Mouse (Mus musculus) adrenal gland, postnatal 14 days (tissue): Measurements from ENCODE around the gene Slc18b1. TPM values are rescaled to one million over a fixed set of nuclear protein-coding genes. Genes with fewer than 3 reads are reported as not detected.

Source experiments
- DNase-seq: peaks from one replicate; pipeline ENCODE4 v3.0.0; 2021; ENCODE audit warnings: mixed read lengths
- total RNA-seq: library from RNA; stranded (reverse); gene quantifications from 2 replicates; pipeline ENCODE4 v1.2.3, GENCODE M21; 2021

Gene Slc18b1
- total RNA-seq, 1 experiment from 2014 or later, result 33.2 TPM

DNA sequence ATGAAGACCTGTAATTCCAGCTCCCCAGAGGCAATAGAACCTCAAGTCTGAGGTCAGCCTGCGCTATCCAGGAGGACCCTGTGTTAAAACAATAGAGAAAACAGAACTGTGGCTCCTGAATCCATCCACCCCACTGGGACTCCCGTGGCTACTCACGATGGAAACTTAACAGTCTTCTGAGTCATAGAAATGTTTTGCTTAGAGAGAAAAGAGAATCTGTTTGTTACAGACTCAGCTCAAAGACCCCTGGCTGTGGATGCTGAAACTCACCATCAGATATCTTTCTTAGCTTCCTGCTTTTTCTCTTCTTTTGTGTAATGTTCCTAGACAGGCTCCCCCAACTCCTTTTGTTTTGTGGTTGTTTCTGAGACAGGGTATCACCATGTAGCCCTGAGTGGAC is 7.9 kb downstream of the Slc18b1 start:
- DNase-seq, result no peak

GRCm38 (mm10) chr10:23806201-23806600 is 9.4 kb downstream of the Slc18b1 start:
- no peak for DNase-seq

- DNase-seq, result peak; percentile 83
Measured at GRCm38 (mm10) chr10:23811635-23812437, 15.1 kb downstream of the Slc18b1 start.

GRCm38 (mm10) chr10:23812438-23812759 is 15.6 kb downstream of the Slc18b1 start:
- DNase-seq, result no peak

DNA sequence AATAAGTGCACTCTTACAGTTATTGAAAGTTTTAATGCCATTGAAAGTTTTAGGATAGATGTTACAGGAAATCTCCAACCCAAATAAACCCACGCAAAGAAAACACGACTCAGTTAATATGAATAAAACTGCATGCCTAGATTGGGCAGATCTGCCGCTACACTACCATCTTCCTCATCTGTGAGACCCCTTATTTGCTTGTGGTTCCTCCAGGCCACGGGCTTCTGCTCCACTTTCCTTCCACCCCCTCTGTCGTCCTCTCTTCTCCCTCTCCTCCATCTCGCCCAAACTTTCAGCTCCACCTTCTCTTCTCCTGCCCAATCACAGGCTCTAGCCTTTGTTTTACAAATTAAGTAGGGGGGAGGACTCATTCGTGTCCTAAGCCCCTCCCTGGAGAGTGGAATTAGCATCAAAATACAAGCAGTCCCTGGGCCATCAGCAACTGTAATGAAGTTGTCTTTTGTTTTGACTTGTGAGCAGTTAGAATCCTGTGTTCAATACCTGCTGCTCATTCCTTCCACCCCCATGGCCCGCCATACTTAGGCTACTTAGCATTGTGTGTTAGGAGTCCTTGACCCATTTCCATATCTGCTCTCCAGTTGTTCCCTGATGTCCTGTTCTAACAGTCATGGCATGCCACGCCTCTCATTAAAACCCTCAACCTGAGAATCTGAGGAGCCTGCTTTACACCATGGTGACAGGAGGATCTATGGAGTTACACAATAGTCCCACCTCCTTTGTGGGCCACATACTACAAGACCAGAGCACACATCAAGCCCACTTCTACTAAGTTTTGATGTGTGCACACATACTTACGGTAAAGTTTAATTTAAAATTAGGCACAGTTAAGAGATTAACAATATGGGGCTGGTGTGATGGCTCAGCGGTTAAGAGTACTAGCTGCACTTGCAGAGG is 16.3 kb downstream of the Slc18b1 start:
- DNase-seq, result no peak

DNA sequence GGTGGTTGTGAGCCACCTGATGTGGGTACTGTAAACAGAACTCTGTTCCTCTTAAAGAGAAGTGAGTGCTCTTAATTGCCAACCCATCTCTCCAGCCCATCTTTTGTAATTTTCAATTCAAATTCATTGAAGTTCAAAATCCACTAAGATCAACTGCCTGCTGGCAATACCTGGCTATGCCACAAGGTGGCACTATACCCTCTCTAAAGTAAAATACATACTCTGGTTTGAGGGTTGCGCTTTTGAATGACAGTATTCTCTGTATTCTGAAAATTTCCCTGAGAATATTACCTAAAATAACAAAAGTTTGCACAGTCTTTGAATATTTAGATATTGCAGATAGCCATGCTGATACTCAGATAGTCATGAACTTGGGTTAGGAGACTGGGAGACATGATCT is 18.4 kb downstream of the Slc18b1 start:
- peak; percentile 84 for DNase-seq

- DNase-seq, result no peak
Measured at GRCm38 (mm10) chr10:23816241-23816640, 19.5 kb downstream of the Slc18b1 start.

DNA sequence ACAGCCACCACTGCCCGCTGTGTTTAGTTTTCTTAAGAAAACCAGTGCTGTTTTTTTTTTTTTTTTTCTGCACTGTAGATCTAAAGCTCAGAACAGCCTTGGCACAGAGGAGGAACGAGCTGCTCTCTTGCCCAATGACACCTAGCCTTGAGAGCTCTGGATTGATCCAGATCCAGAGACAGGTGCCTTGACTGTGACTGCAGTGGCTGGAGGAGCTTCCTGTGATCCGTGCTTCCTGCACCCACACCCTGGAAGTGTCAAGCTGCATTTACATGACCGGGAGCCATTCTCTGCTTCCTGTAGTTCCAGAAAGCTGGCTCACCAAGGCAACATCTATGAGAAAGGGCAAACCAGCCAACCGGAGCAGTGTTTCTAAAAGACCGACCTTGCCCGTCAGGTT is 29.7 kb downstream of the Slc18b1 start:
- DNase-seq, result peak; percentile 35

- no peak for DNase-seq
Measured at GRCm38 (mm10) chr10:23836003-23836964, 39.5 kb downstream of the Slc18b1 start.

- DNase-seq, result no peak
Measured at GRCm38 (mm10) chr10:23837115-23837514, 40.3 kb downstream of the Slc18b1 start.

- no peak for DNase-seq
Measured at GRCm38 (mm10) chr10:23838910-23839309, 42.1 kb downstream of the Slc18b1 start.

DNA sequence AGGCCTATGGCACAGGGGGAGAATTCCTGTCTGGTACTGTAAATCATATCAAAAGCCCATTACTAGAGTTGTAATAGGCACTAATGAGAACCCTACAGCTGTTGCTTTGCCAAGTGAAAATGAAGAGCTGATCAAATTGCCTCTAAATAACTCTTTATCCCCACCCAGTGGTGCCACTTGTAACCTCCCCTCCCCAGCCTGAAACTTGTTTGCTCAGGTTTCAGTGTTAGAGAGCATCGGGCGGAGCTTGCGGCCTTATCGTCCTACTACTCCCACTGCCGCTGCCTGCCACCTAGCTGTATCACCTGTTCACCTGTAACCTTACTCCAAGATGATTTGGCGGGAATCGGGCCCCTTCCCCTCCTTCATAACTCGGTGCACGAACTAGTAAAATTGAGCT is 42.6 kb downstream of the Slc18b1 start:
- DNase-seq, result no peak

- DNase-seq, result no peak
Measured at GRCm38 (mm10) chr10:23840496-23840895, 43.7 kb downstream of the Slc18b1 start.

DNA sequence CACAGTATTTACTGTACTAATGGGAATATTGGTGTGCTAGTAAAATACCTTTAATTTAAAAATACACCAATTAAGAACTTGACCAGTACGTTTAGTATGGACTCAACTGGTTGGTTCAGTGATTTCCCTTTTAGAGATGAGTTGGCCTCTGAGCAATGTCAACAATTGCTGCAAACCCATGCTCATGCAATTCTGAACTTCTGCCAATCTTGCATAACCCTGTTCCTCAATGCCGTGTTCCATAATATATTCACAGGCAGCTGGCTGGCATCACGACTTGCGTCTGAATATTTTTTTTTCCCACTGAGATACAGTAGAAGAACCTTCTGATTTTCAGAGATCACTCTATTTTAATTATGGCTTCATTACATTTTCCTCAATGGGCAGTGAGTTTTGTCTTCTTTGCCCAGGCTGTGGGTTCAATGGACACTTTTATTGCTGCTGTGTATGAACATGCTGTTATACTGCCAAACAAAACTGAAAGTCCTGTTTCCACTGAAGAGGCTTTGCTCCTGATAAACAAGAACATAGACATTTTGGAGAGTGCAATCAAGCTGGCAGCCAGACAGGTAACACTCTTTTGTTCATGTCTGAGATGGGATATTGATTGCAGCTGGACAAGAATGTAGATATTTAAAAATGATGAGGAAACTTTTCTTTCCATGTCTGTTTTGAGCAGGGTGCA is 54.6 kb downstream of the Slc18b1 start, which contains the start of gene Vnn3:
Vnn3 (plus strand) TSS at position 235 of the 685 bp plus-strand sequence.
- peak; percentile 48 for DNase-seq

GRCm38 (mm10) chr10:23852096-23852495 is 55.3 kb downstream of the Slc18b1 start:
- no peak for DNase-seq

DNA sequence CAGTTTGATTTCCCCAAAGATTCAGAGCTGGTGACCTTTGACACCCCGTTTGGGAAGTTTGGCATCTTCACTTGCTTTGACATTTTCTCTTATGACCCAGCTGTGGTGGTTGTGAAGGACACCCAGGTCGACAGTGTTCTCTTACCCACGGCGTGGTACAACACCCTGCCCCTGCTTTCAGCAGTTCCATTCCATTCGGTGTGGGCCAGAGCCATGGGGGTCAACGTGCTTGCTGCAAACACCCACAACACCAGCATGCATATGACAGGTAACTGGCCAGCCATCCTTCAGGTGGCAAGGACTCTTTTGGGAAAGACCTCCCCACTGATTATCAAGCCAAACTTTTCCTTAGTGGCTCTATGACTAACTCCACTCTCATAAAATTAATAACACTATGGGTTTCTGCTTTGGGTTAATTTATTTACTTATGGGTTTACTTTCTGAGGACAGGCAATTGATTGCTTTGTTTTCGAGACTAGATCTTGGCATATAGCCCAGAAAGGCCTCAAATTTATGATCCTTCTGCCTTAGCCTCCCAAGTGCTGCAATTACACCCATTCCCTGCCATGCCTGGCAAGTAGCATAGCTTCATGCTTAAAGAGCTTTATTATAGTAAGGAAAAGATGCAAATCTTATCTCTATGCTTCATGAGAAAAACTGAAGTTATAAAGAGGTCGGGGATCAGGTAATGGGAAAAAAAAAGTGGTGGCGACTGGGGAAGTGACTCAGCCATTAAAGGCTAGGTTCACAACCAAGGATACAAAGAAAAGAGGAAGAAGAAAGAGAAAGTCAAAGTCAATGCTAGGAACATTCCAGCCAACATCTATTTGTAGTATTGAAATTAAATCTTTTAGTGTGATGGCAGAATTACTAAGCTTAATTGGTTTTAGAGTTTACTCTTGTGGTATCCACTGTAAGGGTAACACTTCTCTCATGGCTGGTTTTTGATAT is 67.9 kb downstream of the Slc18b1 start:
- peak; percentile 26 for DNase-seq
